Mouse (Mus musculus) stomach, embryonic 14.5 days (tissue): ENCODE data around the gene Tecpr2. TPM values are rescaled to one million over a fixed set of nuclear protein-coding genes. Genes with fewer than 3 reads are reported as not detected.
A peak's percentile ranks its signal among the peaks of the same experiment; 100 is the strongest.

Experiments
- ATAC-seq: fragments of 200-750 bp; cut with Nextera tagmentation; 2 replicates; pipeline ENCODE4 v1.8.0; 2017; ENCODE audit warnings: low read depth, moderate TSS enrichment; ENCODE audit not compliant: insufficient number of reproducible peaks, insufficient read depth, low FRiP score
- H3K27ac ChIP-seq: fragments of 300-500 bp; sonication (generic); 2 replicates; pipeline ENCODE4 v1.5.1; 2014; ENCODE audit warnings: mild to moderate bottlenecking, low read length, moderate library complexity, mixed read lengths
- H3K27me3 ChIP-seq: fragments of 300-500 bp; sonication (generic); 2 replicates; pipeline ENCODE4 v1.6.1; 2014; ENCODE audit warnings: low read length, control low read depth, mixed read lengths; ENCODE audit not compliant: control insufficient read depth, insufficient read depth
- H3K36me3 ChIP-seq: fragments of 300-500 bp; sonication (generic); 2 replicates; pipeline ENCODE4 v1.6.1; 2014; ENCODE audit warnings: mild to moderate bottlenecking, control low read depth, low read length, moderate library complexity, mixed read lengths; ENCODE audit not compliant: control insufficient read depth, insufficient read depth
- H3K4me1 ChIP-seq: fragments of 300-500 bp; sonication (generic); 2 replicates; pipeline ENCODE4 v1.6.1; 2014; ENCODE audit warnings: low read length, control low read depth, mixed read lengths; ENCODE audit not compliant: control insufficient read depth, insufficient read depth
- H3K4me2 ChIP-seq: fragments of 300-500 bp; sonication (generic); replicated peaks from 2 replicates; pipeline ENCODE4 v1.6.1; 2014; ENCODE audit warnings: low read depth, low read length, control low read depth
- H3K4me3 ChIP-seq: fragments of 300-500 bp; sonication (generic); 2 replicates; pipeline ENCODE4 v1.5.1; 2014; ENCODE audit warnings: low read depth, low read length, control low read depth
- H3K9ac ChIP-seq: fragments of 300-500 bp; sonication (generic); replicated peaks from 2 replicates; pipeline ENCODE4 v1.6.1; 2014; ENCODE audit warnings: low read depth, mild to moderate bottlenecking, control low read depth, low read length, moderate library complexity, mixed read lengths
- H3K9me3 ChIP-seq: fragments of 300-500 bp; sonication (generic); 2 replicates; pipeline ENCODE4 v1.6.1; 2016; ENCODE audit warnings: low read depth, low read length, control low read depth; ENCODE audit not compliant: control insufficient read depth
- WGBS: fragments of 180-500 bp; shearing (Covaris S2); extraction: QIAGEN DNeasy Blood & Tissue Kit; methylation state at CpG from one replicate; pipeline ENCODE4 v1.1.7; 2014; 5-methylcytosine and 5-hydroxymethylcytosine counted together
- polyA plus RNA-seq: library from polyadenylated mRNA; unstranded; fragments of >200 nt; fragmentation: Nextera tagmentation; extraction: Ambion mirVana; gene quantifications from 2 replicates; pipeline ENCODE4 v1.2.1, GENCODE M21; 2014

Tecpr2 gene
- polyA plus RNA-seq, 1 experiment from 2014 or later = 3.8 TPM

DNA sequence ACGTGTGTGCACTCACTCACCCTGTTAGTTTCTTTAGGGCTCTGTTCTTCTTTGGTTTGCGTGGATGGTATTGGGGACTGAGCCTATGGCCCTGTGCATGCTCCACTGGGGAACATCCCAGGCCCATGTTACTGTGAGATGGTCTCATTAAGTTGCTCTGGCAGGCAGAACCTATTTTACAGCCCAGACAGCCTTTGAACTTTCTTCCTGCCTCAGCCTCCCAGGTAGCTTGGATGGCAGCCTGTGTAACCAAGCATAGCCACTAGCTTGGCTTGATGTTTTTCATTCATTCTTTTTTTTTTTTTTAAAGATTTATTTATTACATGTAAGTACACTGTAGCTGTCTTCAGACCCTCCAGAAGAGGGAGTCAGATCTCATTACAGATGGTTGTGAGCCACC is 3.8 kb upstream of the Tecpr2 start:
- Histone ChIP-seq H3K27me3 (no peaks in the 10 kb centered on the region), H3K36me3 (peaks cover 3% of the 10 kb centered on the region; the same call in 1 of the 2 replicates), H3K9ac (no peak overlapping the region), H3K4me2 (no peak overlapping the region), H3K4me1 (peaks cover 13% of the 10 kb centered on the region; the same call in 1 of the 2 replicates), H3K27ac (no peak overlapping the region), H3K4me3 (no peak overlapping the region), H3K9me3 (no peaks in the 10 kb centered on the region)
- no peak for ATAC-seq
- WGBS = 95% methylated on average over 2 of the region's 2 CpGs

DNA sequence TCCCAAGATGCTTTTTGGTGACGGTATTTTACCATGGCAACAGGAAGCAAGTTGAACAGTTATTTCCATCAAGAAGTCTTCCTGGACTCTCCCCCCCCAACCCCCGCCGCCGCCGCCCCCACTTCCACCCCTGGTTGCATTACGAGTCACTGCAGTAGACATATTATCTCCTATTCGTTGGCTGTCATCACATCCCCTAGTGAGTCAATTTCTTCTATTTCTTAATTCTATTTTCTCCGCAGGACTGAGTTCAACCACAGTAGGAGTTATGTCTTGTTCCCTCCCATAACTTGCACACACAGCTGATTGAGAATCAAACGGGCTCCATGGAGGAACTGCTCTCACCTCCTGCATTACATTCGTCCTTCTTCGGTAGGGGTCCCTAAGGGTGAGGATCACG is 958 bp upstream of the Tecpr2 start:
- Histone ChIP-seq H3K4me2 (peak overlapping the region; percentile 75), H3K9ac (peak overlapping the region; percentile 76), H3K36me3 (no peaks in the 10 kb centered on the region), H3K4me1 (peaks cover 15% of the 10 kb centered on the region; the same call in 1 of the 2 replicates), H3K27me3 (no peaks in the 10 kb centered on the region), H3K9me3 (no peaks in the 10 kb centered on the region), H3K4me3 (peak overlapping the region; percentile 86), H3K27ac (no peak overlapping the region)
- 43% methylated on average over 12 of the region's 12 CpGs for WGBS
- ATAC-seq = no peak

DNA sequence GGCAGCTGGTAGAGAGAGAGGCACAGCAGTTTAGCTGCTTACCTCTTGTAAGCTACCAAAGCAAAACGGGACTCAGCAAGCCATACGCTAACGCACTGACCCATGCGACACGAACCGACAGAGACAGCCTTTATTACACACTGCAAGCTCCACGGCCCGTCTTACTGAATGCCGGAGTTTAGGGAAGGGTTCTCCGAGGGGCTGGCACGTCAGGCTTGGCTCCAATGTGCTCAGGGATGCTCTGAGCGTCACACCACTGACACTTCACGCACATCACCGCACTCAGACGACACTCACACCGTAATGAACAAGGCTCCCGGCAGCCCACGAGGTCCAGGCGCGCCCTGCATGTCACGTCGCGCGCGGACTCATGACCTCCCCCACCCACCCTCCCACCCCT is 458 bp upstream of the Tecpr2 start:
- WGBS = under 1% methylated on average over 25 of the region's 25 CpGs
- Histone ChIP-seq H3K9me3 (no peaks in the 10 kb centered on the region), H3K27me3 (no peaks in the 10 kb centered on the region), H3K27ac (no peak overlapping the region), H3K36me3 (no peaks in the 10 kb centered on the region), H3K4me2 (peak overlapping the region; percentile 75), H3K4me1 (peaks cover 15% of the 10 kb centered on the region; the same call in 1 of the 2 replicates), H3K9ac (peak overlapping the region; percentile 76), H3K4me3 (peak overlapping the region; percentile 86)
- ATAC-seq = no peak

DNA sequence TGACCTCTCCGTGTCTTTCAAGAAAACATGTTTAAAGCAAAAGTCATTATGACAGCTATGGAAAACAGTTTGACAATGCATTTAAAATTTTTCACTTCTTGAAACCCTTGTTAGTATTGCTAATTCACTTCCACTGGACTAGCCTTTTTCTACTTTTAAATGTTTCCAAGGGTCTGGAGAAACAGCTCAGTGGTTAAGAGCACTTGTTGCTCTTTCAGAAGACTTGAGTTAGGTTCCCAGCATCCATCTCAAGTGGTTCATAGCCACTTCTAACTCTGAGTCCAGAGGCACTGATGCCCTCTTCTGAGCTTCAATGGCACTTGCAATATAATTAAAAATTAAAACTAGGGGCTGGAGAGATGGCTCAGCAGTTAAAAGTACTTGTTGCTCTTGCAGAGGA is 2.8 kb downstream of the Tecpr2 start:
- Histone ChIP-seq H3K4me3 (no peak overlapping the region), H3K4me2 (no peak overlapping the region), H3K9me3 (no peaks in the 10 kb centered on the region), H3K4me1 (peaks cover 15% of the 10 kb centered on the region; the same call in 1 of the 2 replicates), H3K9ac (no peak overlapping the region), H3K27ac (no peak overlapping the region), H3K27me3 (no peaks in the 10 kb centered on the region), H3K36me3 (no peaks in the 10 kb centered on the region; the same call in 1 of the 2 replicates)
- 96% methylated on average over 1 of the region's 1 CpGs for WGBS
- ATAC-seq = no peak

DNA sequence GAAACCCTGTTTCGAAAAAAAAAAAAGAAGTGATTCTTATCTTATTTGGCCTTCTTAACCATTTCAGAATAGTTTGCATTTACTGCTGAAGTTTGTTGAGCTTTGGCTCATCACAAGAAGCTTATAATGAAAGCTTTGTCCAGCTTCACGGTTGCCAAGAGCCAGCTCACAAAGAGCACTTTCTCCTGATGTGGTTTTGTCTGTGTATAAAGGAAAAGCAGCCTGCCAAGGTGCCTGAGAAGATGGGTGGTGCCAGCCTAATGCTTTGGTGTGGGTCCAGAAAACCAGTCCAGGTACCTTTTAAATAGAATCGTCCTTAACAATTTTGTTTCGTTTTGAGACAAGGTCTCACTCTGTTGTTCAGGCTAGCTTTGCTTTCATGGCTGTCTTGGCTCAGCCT is 13.0 kb downstream of the Tecpr2 start:
- Histone ChIP-seq H3K9ac (no peak overlapping the region), H3K27ac (no peak overlapping the region), H3K4me1 (no peaks in the 10 kb centered on the region), H3K27me3 (no peaks in the 10 kb centered on the region), H3K4me2 (no peak overlapping the region), H3K9me3 (no peaks in the 10 kb centered on the region), H3K36me3 (no peaks in the 10 kb centered on the region), H3K4me3 (no peak overlapping the region)
- WGBS = 76% methylated on average over 4 of the region's 4 CpGs
- ATAC-seq = no peak

DNA sequence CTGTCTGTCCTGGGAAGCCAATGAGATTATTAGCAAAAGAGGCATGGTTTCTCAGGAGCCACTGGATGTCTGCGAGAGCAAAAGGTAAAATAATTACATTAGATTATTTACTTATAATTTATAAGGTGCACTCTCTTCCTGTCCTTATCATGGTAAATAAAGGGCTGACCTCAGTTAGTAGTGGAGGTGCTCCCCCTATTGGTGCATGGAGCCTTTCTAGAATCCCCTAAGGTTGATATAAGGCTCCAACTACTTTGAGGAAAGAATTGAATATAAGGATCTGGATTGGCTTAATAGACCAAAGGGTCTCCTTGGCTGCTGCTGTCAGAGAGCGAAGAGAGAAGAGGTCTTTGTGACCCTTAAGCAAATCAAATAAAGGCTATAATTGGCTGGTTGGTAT is 14.5 kb downstream of the Tecpr2 start:
- Histone ChIP-seq H3K27ac (no peak overlapping the region), H3K4me3 (no peak overlapping the region), H3K4me2 (no peak overlapping the region), H3K36me3 (no peaks in the 10 kb centered on the region), H3K9ac (no peak overlapping the region), H3K4me1 (no peaks in the 10 kb centered on the region), H3K27me3 (no peaks in the 10 kb centered on the region), H3K9me3 (no peaks in the 10 kb centered on the region)
- WGBS = 82% methylated on average over 2 of the region's 2 CpGs
- no peak for ATAC-seq

DNA sequence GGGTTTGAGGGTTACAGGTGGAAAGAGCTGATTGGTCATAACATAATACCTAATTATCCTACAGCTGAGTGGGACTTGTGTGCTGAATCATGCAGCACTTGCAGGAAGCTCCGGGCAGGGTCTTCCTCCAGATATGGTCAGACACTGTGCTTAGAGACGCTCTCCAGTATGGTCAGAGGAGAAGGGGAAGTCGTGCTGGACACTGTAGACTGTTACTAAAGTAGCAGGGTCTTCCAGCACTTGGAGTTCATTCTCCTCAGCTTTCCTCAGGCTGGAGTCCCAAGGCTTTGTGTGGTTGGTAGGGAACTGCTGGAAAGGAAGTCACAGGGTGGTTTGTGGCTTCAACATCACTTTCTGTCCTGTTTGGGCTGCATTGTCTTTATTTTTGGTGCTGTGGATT is 18.8 kb downstream of the Tecpr2 start:
- WGBS = 60% methylated on average over 3 of the region's 3 CpGs
- ATAC-seq = no peak
- Histone ChIP-seq H3K27me3 (no peaks in the 10 kb centered on the region), H3K9ac (no peak overlapping the region), H3K4me3 (no peak overlapping the region), H3K36me3 (no peaks in the 10 kb centered on the region), H3K27ac (no peak overlapping the region), H3K4me2 (no peak overlapping the region), H3K9me3 (no peaks in the 10 kb centered on the region), H3K4me1 (no peaks in the 10 kb centered on the region)

DNA sequence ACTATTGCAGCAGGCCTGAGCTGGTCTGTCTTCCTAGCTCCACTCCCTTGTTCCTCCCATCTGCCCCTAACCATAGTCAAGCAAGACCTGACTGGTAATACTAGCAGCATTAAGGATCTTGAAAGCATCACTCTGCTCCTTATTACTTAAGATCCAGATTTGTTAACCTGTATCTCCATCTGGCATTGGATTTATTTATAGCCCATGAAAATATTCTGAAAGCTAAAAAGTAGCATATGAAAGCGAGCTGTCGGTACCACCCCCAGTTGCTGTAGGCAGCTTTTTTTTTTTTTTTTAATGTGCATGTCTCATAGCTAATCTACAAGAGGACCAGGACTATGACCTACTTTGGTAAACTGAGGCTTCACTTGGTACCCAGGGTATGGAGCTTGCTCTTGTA is 20.9 kb downstream of the Tecpr2 start:
- no peaks in the 10 kb centered on the region; the same call in 1 of the 2 replicates for H3K36me3 ChIP-seq
- 91% methylated on average over 2 of the region's 2 CpGs for WGBS
- no peak overlapping the region for H3K9ac ChIP-seq
- H3K4me2 ChIP-seq = no peak overlapping the region
- H3K4me3 ChIP-seq = no peak overlapping the region
- no peaks in the 10 kb centered on the region for H3K4me1 ChIP-seq
- H3K27ac ChIP-seq = no peak overlapping the region
- H3K27me3 ChIP-seq = no peaks in the 10 kb centered on the region
- no peaks in the 10 kb centered on the region for H3K9me3 ChIP-seq
- no peak for ATAC-seq

DNA sequence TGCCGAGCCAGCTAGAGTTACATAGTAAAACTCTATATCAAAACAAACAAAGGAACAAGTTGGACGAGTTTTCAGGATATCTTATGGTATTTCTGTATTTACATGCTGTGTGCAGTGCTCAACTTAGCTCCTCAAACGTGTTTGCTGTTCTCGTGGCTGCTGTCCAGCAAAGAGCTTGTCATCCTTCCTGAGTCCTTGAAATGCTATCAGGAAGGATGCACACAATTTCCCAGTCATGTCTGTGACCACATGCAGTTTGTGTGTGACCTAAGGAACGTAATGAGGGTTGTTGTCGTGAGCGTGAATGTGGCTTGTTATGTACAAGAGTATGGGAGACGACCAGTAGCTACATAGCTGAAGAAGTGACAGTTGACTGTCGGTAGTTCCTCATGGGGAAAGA is 26.7 kb downstream of the Tecpr2 start:
- H3K9me3 ChIP-seq = no peaks in the 10 kb centered on the region
- no peak for ATAC-seq
- WGBS = 83% methylated on average over 9 of the region's 9 CpGs

More for the DNA sequence above, 26.7 kb downstream of the Tecpr2 start:
- Histone ChIP-seq H3K4me2 (no peak overlapping the region), H3K4me3 (no peak overlapping the region), H3K9ac (no peak overlapping the region), H3K4me1 (no peaks in the 10 kb centered on the region), H3K27me3 (no peaks in the 10 kb centered on the region), H3K27ac (no peak overlapping the region), H3K36me3 (peaks cover 11% of the 10 kb centered on the region; the same call in 1 of the 2 replicates)
